Mouse (Mus musculus): ENCODE results near the gene Zcchc7. TPM values are rescaled to one million over a fixed set of nuclear protein-coding genes. Genes with fewer than 3 reads are reported as not detected.

Gene Zcchc7
- polyA plus RNA-seq, 1 experiment from 2014 or later = 40.8 TPM

DNA sequence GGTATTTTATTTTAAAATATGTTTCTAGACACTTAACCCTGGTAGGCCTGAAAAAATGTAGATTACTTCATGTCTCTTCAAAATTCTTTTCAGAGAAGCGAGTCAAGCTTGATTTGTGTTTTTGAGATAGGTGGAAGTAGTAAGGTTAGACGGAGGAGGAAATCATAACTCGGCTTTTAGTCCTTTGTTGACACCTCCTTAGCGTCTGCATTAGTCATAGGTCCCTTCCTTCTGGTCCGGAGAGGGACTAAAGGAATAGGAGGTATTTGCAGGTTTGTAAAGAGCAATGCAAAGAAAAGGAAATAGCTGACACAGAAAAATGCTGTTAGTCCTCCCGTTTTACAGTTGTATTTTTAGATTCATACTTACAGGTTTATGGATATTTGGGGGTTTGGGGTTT is 135.7 kb downstream of the Zcchc7 start:
- 38% methylated on average over 6 of the region's 6 CpGs for WGBS
- no peaks in the 10 kb centered on the region for H3K9me3 ChIP-seq (ENCODE audit: low read length)
- no peak for TF ChIP-seq EP300 (IDR thresholded peaks at IDR 0.05)
- TF ChIP-seq CTCF (IDR thresholded peaks at IDR 0.05) = no peak

GRCm38 (mm10) chr4:44905651-44906271 is 150.1 kb downstream of the Zcchc7 start:
- H3K4me3 ChIP-seq (ENCODE audit: low read depth, low read length) = no peak overlapping the region
- WGBS = 26% methylated on average over 11 of the region's 11 CpGs
- H3K27ac ChIP-seq (ENCODE audit: low read length) = no peak overlapping the region
- ATAC-seq (peak; percentile 58), DNase-seq (ENCODE audit: low spot score) (peak; percentile 50)
- H3K9ac ChIP-seq (replicated peaks; ENCODE audit: low read depth) = no peak overlapping the region
- no peak overlapping the region for H3K4me2 ChIP-seq (replicated peaks; ENCODE audit: low read depth, low read length)
- H3K9me3 ChIP-seq (ENCODE audit: low read length) = no peaks in the 10 kb centered on the region
- TF ChIP-seq EP300 (IDR thresholded peaks at IDR 0.05) (no peak), CTCF (IDR thresholded peaks at IDR 0.05) (no peak)
- H3K27me3 ChIP-seq (replicated peaks; ENCODE audit: insufficient read depth, low read length) = no peaks in the 10 kb centered on the region
- no peaks in the 10 kb centered on the region for H3K36me3 ChIP-seq (ENCODE audit: insufficient read depth, low read length)
- no peaks in the 10 kb centered on the region for H3K4me1 ChIP-seq (ENCODE audit: insufficient read depth, low read depth, low read length)

More for the DNA sequence above, 135.7 kb downstream of the Zcchc7 start:
- Histone ChIP-seq H3K4me2 (replicated peaks; ENCODE audit: low read depth, low read length) (no peak overlapping the region), H3K27ac (ENCODE audit: low read length) (no peak overlapping the region), H3K27me3 (replicated peaks; ENCODE audit: insufficient read depth, low read length) (no peaks in the 10 kb centered on the region), H3K4me1 (ENCODE audit: insufficient read depth, low read depth, low read length) (no peaks in the 10 kb centered on the region), H3K36me3 (ENCODE audit: insufficient read depth, low read length) (0 out of 2 replicates have a peak, but pooled peaks cover 1% of the 10 kb centered on the region), H3K9ac (replicated peaks; ENCODE audit: low read depth) (no peak overlapping the region), H3K4me3 (ENCODE audit: low read depth, low read length) (no peak overlapping the region)
- ATAC-seq (no peak), DNase-seq (ENCODE audit: low spot score) (no peak)

GRCm38 (mm10) chr4:44906399-44906798 is 150.7 kb downstream of the Zcchc7 start:
- no peak overlapping the region for H3K4me3 ChIP-seq (ENCODE audit: low read depth, low read length)
- 60% methylated on average over 4 of the region's 4 CpGs for WGBS
- no peak overlapping the region for H3K27ac ChIP-seq (ENCODE audit: low read length)
- TF ChIP-seq EP300 (IDR thresholded peaks at IDR 0.05) (no peak), CTCF (IDR thresholded peaks at IDR 0.05) (no peak)
- H3K27me3 ChIP-seq (replicated peaks; ENCODE audit: insufficient read depth, low read length) = no peaks in the 10 kb centered on the region
- ATAC-seq (no peak), DNase-seq (ENCODE audit: low spot score) (no peak)
- H3K4me2 ChIP-seq (replicated peaks; ENCODE audit: low read depth, low read length) = no peak overlapping the region
- no peak overlapping the region for H3K9ac ChIP-seq (replicated peaks; ENCODE audit: low read depth)
- H3K9me3 ChIP-seq (ENCODE audit: low read length) = no peaks in the 10 kb centered on the region
- H3K4me1 ChIP-seq (ENCODE audit: insufficient read depth, low read depth, low read length) = no peaks in the 10 kb centered on the region
- no peaks in the 10 kb centered on the region for H3K36me3 ChIP-seq (ENCODE audit: insufficient read depth, low read length)

DNA sequence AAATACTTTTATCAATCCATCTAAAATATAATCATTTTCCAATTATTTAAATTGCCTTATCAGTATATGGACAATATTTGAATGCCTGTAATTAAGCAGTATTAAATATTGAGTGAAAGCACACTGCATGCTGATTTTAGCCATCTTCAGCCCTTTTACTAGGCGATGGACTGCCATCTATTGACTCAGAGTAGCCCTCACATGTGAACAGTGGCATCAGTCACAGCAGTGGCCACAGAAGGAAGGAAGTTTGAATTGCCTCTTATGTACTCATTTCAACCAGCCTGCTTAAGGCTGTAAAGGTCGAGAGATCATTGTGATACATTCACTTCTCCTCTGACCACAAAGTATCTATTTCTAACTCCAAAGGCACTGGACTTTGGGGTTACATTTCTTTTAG is 154.4 kb downstream of the Zcchc7 start:
- H3K36me3 ChIP-seq (ENCODE audit: insufficient read depth, low read length) = no peaks in the 10 kb centered on the region
- DNase-seq (ENCODE audit: low spot score) = peak; percentile 23
- H3K9ac ChIP-seq (replicated peaks; ENCODE audit: low read depth) = no peak overlapping the region
- 31% methylated on average over 2 of the region's 2 CpGs for WGBS
- no peaks in the 10 kb centered on the region for H3K9me3 ChIP-seq (ENCODE audit: low read length)
- H3K4me1 ChIP-seq (ENCODE audit: insufficient read depth, low read depth, low read length) = no peaks in the 10 kb centered on the region
- no peaks in the 10 kb centered on the region for H3K27me3 ChIP-seq (replicated peaks; ENCODE audit: insufficient read depth, low read length)
- no peak overlapping the region for H3K27ac ChIP-seq (ENCODE audit: low read length)
- H3K4me2 ChIP-seq (replicated peaks; ENCODE audit: low read depth, low read length) = no peak overlapping the region
- ATAC-seq = no peak
- TF ChIP-seq EP300 (IDR thresholded peaks at IDR 0.05) = no peak
- TF ChIP-seq CTCF (IDR thresholded peaks at IDR 0.05) = peak; percentile 63
- H3K4me3 ChIP-seq (ENCODE audit: low read depth, low read length) = no peak overlapping the region

GRCm38 (mm10) chr4:44910857-44911256 is 155.2 kb downstream of the Zcchc7 start:
- 79% methylated on average over 2 of the region's 2 CpGs for WGBS
- H3K4me1 ChIP-seq (ENCODE audit: insufficient read depth, low read depth, low read length) = no peaks in the 10 kb centered on the region
- no peak overlapping the region for H3K27ac ChIP-seq (ENCODE audit: low read length)
- DNase-seq (ENCODE audit: low spot score) = peak; percentile 15
- H3K4me3 ChIP-seq (ENCODE audit: low read depth, low read length) = no peak overlapping the region
- ATAC-seq = no peak
- no peaks in the 10 kb centered on the region for H3K9me3 ChIP-seq (ENCODE audit: low read length)
- H3K27me3 ChIP-seq (replicated peaks; ENCODE audit: insufficient read depth, low read length) = no peaks in the 10 kb centered on the region
- no peak for TF ChIP-seq EP300 (IDR thresholded peaks at IDR 0.05)
- TF ChIP-seq CTCF (IDR thresholded peaks at IDR 0.05) = no peak
- H3K4me2 ChIP-seq (replicated peaks; ENCODE audit: low read depth, low read length) = no peak overlapping the region
- H3K9ac ChIP-seq (replicated peaks; ENCODE audit: low read depth) = no peak overlapping the region
- no peaks in the 10 kb centered on the region for H3K36me3 ChIP-seq (ENCODE audit: insufficient read depth, low read length)

DNA sequence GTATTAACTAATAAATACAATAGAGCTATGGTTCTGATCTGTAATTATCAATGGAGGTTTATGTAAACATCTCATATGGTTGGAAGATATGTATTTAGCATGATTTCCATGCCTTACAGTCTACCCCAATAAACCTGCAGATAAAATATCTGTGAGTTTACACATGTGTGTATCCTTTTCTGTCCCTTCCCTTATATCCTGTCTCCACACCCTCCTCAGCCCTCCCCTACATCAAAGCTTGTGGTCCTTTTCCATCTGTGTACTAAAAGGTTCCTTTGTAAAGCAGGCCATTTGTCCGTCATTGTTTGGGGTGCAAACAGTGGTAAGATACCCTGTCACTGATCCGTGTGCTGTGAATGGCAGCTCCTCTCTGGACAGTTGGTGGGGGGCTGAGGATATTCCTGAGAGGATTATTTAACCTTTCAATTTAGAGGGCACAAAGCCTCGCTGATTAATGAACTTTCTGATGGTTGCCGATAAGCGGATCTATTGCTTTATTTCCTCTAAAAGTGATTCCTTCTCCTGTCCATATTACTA is 161.7 kb downstream of the Zcchc7 start:
- Histone ChIP-seq H3K27ac (ENCODE audit: low read length) (no peak overlapping the region), H3K4me3 (ENCODE audit: low read depth, low read length) (no peak overlapping the region), H3K9me3 (ENCODE audit: low read length) (no peaks in the 10 kb centered on the region), H3K4me2 (replicated peaks; ENCODE audit: low read depth, low read length) (no peak overlapping the region), H3K36me3 (ENCODE audit: insufficient read depth, low read length) (no peaks in the 10 kb centered on the region), H3K9ac (replicated peaks; ENCODE audit: low read depth) (no peak overlapping the region), H3K4me1 (ENCODE audit: insufficient read depth, low read depth, low read length) (no peaks in the 10 kb centered on the region), H3K27me3 (replicated peaks; ENCODE audit: insufficient read depth, low read length) (no peaks in the 10 kb centered on the region)
- WGBS = 71% methylated on average over 5 of the region's 5 CpGs
- DNase-seq (ENCODE audit: low spot score) = no peak
- no peak for ATAC-seq
- TF ChIP-seq CTCF (IDR thresholded peaks at IDR 0.05) = no peak
- TF ChIP-seq EP300 (IDR thresholded peaks at IDR 0.05) = no peak

Measured in lung, postnatal 0 days (tissue).